Mouse (Mus musculus): ENCODE measurements at regions not wholly inside any gene's neighbourhood (a gene's known extent, or its start where the extent isn't known, plus 50 kb on each side); places are given as distances from the start of the nearest gene placed in this dataset.
"Not testable (repeated sequence)": the region's sequence is repeated elsewhere in the genome, so short reads cannot be mapped to it uniquely, and the experiment has no call there.

DNA sequence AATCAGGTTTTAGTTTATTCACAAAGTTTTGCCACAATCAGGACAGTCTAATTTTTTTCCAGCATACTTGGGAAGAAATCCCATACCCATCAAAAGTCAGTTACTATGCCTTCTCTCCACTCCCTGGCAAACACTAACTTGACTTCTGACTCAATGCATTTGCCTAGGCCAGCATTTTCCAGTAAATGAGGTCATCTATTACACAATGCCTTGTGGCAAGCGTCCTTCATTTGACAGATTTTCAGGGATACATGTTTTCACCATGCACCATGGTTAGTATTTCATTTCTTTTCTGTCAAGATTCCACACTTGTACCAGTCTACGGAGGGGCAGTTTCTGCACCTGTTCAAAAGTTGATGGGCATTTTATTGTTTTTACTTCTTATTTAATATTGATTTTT lies 88.4 kb upstream of the Slc2a12 start:
- DNase-seq (ENCODE audit: low spot score in 2 of 2): not testable (repeated sequence)

- not testable (repeated sequence) for DNase-seq (ENCODE audit: low spot score in 2 of 2)
Measured at GRCm38 (mm10) chr10:22569250-22570010, 75.4 kb upstream of the Slc2a12 start.

DNA sequence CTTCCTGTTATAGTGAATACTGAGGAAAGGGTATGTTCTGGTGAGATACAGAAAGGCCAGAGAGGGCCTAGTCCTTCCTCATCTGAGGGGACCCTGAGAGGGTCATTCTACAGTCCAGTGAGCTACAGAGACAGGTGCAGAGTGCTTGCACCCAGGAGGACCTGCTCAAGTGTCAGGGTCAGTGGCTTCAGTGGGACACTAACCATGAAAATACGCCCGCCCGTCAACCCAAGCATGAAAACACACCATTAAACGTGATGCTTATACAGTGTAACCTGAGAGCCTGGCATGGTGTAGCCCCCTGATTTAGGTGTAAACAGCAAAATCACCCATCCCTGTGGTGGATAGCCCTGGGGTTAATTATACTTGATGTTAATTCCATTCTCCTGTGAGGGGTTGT lies 70.8 kb upstream of the Slc2a12 start:
- not testable (repeated sequence) for DNase-seq (ENCODE audit: low spot score in 2 of 2)

- peak; percentile 68 to 81 for DNase-seq (ENCODE audit: low spot score in 2 of 2)
Measured at GRCm38 (mm10) chr10:22579426-22579825, 65.4 kb upstream of the Slc2a12 start.

DNA sequence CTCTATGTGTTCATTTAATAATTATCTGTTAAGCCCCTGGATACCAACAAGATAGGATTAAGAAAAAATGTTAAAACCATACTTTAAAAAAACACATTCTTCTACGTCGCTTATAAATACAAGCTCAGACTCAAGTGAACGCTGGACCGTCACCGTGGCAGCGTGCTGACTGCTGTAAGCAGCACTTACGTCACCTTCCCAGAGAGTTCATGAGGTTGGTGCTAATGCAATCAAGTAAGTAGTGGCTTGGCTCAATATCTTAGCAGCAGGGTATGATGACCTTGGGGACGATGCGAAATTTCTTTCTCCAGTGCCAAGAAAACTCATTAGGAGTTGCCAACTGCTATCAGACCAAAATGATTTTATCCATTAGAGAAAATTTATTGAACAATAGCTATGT lies 63.5 kb upstream of the Slc2a12 start:
- not testable (repeated sequence) for DNase-seq (ENCODE audit: low spot score in 2 of 2)

- DNase-seq (ENCODE audit: low spot score in 2 of 2): not testable (repeated sequence)
Measured at GRCm38 (mm10) chr10:22583306-22583705, 61.5 kb upstream of the Slc2a12 start.

DNA sequence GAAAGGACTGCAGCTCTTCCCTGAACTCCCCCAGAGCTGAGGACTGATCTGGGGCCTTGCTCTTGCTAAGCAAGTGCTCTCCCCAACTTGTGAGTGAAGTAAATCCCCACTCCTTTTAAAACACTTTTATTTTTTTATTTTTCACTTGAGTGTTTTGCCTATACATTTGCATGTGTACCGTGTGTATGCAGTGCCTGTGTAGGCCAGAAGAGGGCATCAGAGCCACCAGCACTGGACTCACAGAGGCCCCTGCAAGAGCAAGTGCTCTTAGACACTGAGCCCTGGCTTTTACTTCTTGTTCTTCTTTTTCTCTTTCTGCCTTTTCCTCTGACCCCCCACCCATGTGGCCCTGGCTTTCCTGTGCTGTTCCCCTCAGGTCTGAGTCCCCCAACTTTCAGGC lies 56.2 kb upstream of the Slc2a12 start:
- not testable (repeated sequence) for DNase-seq (ENCODE audit: low spot score in 2 of 2)

- not testable (repeated sequence) for DNase-seq (ENCODE audit: low spot score in 2 of 2)
Measured at GRCm38 (mm10) chr10:22591664-22592063, 53.1 kb upstream of the Slc2a12 start.

GRCm38 (mm10) chr10:22592189-22592603 lies 52.6 kb upstream of the Slc2a12 start:
- not testable (repeated sequence) for DNase-seq (ENCODE audit: low spot score in 2 of 2)

DNA sequence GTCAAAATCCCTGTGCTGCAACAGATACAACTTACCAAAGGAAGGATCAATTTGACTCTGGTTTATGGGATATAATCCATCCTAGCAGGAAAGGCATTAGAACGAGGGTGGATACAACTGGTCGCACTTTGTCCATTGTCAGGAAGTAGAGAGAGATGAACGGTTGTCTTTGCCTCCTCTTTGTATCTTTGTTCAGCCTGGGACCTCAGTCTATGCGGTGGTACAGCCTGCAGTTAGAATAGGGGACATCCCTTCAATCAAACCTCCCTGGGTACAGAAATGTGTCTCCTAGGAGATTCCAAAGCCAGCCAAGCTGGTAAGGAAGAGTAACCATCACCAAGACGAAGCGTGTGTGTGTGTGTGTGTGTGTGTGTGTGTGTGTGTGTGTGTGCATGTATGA lies 52.1 kb upstream of the Slc2a12 start:
- DNase-seq (ENCODE audit: low spot score in 2 of 2): not testable (repeated sequence)

Measured in right cerebral cortex, adult 2 months (tissue).